Mouse (Mus musculus): Measurements from ENCODE around the gene Begain.

- TF ChIP-seq POLR2A (IDR thresholded peaks at IDR 0.05; ENCODE audit: control insufficient read depth in 1 of 2, insufficient read depth in 1 of 2, low read depth in 1 of 2, low read length in 2 of 2, poor library complexity in 1 of 2) (no peak), SMC3 (IDR thresholded peaks at IDR 0.05; ENCODE audit: low read depth, low read length) (no peak), TCF12 (IDR thresholded peaks at IDR 0.05; ENCODE audit: low read depth, low read length) (no peak), POLR2AphosphoS5 (IDR thresholded peaks at IDR 0.05; ENCODE audit: borderline replicate concordance, low read depth, low read length) (no peak), ZMIZ1 (IDR thresholded peaks at IDR 0.05; ENCODE audit: low read depth, low read length) (no peak), NELFE (IDR thresholded peaks at IDR 0.05; ENCODE audit: low read depth, low read length) (no peak), BHLHE40 (IDR thresholded peaks at IDR 0.05; ENCODE audit: borderline replicate concordance, low read depth, low read length) (no peak), ELF1 (IDR thresholded peaks at IDR 0.05; ENCODE audit: low read depth, low read length) (no peak)
Measured at GRCm38 (mm10) chr12:109100381-109100780, 32.4 kb upstream of the Begain start.

All from MEL (cell line).